Mouse (Mus musculus) urinary bladder, postnatal 4 days (tissue): ENCODE results near the gene P3h3.

ENCODE experiments used
- DNase-seq, 2 experiments: peaks; one replicate each; pipeline ENCODE4 v3.0.0; 2021 to 2022; ENCODE audit warnings: low spot score in 2 of 2

P3h3 gene

DNA sequence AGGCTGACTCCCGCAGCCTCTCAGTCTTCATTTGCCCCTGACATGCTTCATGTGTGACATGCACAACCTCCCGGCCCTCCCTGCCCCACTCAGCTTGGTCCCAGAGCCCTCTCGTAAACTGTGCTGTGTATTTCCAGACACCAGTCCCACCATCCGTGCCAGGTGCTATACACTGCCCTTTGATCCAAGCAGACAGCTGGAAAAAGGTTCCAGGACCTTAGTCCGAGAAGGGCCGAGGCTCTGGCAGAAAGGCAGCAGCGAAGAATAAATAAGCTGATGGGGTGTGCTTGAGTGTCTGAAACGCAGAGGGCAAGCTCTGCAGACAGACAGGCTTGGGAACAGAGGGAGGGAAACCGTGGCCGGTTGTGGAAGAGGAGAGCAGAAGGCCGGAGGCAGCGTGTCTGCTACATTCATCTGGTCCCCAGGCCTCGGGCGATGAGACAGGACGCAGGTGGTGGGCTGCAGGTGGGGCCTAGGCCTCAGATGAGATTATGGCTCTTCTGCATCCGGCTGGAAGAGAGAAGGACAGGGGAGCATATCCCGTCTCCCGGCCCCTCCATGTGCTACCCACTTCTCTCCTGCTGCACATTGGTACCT is 8.3 kb upstream of the P3h3 start:
- DNase-seq: no peak

GRCm38 (mm10) chr6:124863658-124864298 is 6.2 kb upstream of the P3h3 start, which contains the start of gene Gpr162:
TSS of gene Gpr162 (minus strand) at chr6:124863983.
- peak in 1 of 2 experiments; percentile 62 for DNase-seq

DNA sequence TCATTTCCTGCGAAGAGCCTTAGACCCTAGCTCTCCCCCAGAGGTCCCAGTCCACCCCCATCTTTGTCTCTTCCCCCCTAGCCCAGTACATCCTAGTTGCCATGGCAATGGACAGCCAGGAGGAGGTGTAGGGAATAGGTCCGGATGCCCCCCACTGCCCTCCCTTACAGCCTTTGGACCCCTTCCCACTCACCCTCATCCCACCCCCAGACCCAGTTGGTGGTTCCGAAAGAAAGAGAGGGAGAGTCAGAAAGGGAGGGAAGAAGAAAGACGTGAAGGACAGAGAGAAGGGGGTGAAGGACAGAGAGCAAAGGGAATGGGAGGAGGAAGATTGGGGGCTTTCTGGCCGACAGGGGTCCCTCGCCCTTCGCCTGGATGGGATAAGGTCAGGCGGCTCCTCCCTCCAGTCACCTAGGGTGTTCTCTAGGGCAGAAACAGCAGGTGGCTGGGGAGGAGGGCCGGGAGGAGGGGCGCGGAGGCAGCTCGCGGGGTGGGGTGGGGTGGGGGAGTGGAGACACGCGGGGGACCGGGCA is 5.6 kb upstream of the P3h3 start:
- DNase-seq: no peak

DNA sequence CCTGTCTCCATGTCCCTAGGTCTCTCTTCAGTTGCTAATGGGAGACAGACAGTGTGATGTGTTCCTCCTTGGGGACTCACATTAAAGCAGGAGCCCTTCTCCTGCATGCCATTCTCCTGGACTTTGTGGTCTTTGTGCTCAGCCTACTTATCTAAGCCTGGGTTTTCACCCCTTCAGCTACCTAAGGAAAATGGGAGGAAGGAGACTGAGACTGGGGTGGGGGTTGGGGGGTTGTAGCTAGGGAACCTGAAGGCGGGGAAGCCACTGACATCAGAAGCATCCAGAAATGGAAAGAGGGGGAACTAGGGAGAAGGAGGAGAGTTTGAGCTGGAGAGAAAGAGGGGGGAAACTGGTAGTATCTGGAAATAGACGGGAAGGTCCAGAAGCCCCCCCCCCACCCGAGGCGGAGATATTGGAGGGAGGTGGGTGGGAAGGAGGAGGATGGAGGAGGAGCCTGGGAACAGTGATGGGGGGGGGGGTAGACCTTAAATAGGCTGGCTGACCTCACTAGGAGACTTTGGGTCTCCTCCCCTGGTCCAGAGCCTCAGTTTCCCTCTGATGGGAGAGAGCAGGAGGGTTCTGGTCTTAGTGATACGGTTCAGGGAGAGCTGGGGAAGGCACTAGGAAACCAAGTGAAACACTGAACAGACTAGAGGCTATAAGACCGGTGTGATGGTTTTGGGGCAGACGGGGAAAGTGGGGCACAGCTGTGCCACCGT is 5.0 kb upstream of the P3h3 start:
- DNase-seq: no peak

DNA sequence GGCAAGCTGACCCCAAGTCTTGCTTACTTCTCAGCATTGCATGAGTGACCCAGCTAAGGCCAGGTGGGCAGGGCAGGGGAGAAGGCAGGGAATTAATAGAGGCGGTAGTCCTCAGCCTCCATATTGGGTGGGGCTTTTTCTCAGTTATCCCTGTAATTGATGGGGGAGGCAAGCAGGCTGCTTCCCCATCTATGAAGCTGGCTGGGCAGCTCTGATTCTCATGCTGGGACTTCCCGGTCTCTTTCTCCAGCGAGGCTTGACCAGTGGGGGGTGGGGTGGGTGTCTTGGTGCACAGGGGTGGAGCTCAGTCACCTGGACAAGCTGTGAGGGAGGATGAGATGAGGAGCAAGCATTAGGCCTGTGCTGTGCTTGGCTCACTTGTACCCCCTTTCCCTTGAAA is 4.2 kb upstream of the P3h3 start:
- no peak for DNase-seq

- no peak for DNase-seq
These were observed 3.7 kb upstream of the P3h3 start for GRCm38 (mm10) chr6:124861266-124861665.

DNA sequence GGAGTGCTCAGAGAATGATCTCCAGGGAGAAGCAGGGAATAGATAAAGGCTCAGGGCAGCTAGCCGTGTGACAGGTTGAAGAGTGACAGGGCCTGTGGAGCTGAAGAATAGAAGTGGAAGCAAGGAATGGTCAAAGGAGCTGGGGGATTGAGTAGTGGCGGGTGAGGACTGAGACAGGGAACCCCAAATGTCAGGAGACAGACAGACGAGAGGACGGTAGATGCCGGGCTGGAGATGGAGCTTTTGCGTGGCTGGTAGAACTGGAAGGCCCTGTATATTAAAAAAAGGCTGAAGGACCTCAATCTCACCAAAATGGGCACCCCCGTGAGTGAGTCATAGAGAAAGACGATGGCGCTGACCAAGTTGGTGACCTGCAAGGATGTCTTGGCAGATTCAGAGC is 3.0 kb upstream of the P3h3 start:
- DNase-seq: no peak

GRCm38 (mm10) chr6:124859725-124860124 is 2.2 kb upstream of the P3h3 start:
- peak; percentile 76 to 90 for DNase-seq

- no peak for DNase-seq
These were observed 1.2 kb upstream of the P3h3 start for GRCm38 (mm10) chr6:124858561-124859318.

DNA sequence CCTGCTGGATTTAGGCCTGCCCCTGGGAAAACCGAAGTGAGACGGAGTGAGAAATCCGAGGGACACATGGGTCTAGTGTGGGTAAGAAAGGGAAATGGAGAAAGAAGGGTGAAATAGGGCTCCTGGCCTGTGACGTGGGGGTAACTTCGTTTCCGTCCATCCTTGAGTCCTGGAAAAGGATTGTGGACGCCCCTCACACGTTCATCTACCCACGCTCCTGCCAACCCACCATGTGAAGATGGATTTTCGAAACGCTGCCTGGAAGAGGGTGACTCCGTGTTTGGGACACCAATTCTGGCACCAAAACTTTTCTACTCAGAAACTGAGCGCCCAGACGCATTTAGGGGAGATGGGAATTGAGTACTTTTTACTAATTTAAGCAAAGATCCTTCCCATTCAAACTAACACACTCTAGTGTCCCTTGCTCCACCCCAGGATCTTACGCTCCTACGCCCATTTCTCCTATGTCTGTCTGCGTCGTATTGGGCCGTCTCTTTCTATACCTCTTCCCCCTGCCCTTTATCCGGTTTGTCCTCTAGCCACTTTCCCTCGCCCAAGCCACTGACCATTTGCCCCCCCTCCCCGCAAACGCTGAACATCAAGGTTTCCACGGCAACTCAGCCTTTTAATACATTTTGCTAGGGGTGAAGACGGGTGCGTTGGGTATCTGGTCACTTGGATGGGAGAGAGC is 433 bp upstream of the P3h3 start:
- no peak for DNase-seq

DNA sequence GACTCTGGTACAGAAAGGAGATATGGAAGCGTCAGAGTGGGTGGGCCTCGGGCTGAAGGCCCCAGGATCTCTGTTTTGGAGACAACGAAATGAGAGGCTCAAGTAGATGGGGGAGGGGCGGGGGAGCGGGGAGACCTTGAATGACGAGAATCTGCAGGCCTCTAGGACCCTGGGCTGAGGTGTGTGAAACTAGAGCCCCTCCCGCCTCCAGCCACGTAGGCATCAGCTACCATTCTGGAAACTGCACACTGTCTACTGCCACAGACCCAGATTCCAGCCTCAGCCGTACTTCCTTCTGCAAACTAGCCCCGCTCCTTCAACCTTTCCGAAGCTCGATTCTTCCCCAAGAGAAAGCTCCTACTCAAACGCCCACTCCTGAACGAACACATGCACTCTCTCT is 1.2 kb downstream of the P3h3 start:
- no peak for DNase-seq

DNA sequence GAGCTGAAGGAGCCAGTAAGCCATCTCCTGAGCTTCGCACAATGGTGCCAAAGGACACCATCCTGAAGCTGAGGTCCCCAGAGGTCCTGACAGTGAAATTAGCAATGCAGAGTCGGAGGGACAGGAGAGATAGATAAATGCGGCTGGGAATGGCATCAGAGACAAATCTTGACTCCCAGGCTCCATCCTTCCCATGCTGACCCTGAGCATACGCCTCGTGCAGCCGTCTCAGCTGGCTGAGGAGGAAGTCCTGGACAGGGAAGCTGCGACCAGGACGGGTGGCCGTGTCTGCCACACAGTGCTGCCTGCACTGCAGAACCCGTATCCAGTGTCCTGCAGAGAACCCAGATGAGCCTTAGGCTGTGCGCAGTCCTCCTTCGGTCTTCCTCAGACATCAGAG is 2.9 kb downstream of the P3h3 start:
- no peak for DNase-seq

GRCm38 (mm10) chr6:124850535-124850934 is 7.0 kb downstream of the P3h3 start:
- DNase-seq: no peak

- DNase-seq: peak; percentile 83 to 91
These were observed 10.2 kb downstream of the P3h3 start for GRCm38 (mm10) chr6:124847305-124847704.

GRCm38 (mm10) chr6:124840241-124841167 is 17.0 kb downstream of the P3h3 start, which contains the start of gene Gnb3:
TSS of gene Gnb3 (minus strand) at chr6:124840275.
- no peak for DNase-seq

DNA sequence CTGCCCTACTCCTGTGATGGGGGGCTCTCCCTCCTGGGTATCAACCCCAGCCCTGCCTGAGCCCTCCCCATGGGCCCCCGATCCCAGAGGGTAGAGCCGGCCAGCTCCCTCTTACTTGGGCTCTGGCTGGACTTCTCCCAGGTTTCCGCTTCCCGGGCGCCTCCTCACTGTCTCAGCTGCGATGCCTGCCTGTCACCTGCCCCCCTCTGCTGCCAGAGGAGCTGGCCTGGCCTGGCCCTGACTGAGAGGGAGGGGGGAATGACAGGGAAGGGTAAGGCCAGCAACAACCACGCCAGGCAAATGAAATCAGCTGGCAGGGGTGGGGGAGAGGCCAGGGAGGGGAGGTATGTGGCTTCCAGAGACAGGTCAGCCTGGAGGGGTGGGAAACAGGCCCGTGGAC is 17.7 kb downstream of the P3h3 start:
- DNase-seq: no peak

- DNase-seq: no peak
These were observed 21.1 kb downstream of the P3h3 start for GRCm38 (mm10) chr6:124836411-124836810.

DNA sequence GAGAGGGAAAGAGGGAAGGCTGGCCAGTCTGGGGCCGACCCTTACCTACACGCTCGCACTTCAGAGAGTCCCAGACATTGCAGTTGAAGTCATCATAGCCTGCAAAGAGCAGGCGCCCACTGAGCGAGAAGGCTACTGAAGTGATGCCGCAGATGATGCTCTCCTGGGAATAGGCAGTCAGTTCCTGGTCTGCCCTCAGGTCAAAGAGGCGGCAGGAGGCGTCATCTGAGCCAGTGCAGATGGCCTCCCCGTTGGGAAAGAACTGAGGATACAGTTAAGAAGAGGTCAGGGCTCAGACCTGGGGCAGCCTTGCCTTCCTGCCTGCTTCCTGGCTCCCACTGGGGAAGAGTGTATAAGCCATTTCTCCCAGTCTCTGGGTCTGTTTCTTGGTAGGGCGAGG is 22.0 kb downstream of the P3h3 start:
- no peak for DNase-seq

DNA sequence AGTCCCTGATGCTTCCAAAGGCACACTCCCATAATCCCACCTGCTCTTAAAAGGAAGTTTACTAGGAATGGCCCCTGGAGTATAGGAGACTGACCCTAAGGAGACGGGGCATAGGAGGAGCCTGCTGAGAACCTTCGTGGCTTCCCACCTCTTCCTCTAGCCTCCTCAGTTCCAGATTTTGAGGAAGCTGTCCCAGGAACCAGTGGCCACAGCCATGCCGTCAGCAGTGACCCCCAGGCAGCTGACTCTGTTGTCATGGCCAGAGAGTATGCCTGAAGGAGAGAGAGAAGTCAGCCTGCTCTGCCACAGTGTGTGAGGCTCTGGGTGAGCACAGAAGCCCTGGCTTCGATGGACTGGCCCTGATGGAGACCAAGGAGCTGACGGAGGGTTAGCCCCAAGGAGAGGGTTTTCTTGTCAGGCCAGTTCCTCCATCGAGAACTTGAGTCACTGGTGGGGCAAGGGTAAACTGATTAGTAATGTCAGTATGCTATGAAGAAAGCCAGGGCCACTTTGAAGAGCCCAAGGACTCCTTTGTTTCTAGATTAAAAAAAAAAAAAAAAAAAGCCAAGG is 23.0 kb downstream of the P3h3 start:
- no peak for DNase-seq

GRCm38 (mm10) chr6:124831649-124832048 is 25.9 kb downstream of the P3h3 start:
- DNase-seq: no peak
